ENCODE assay signal across 7 mouse cellular contexts in the genomic region with DNA sequence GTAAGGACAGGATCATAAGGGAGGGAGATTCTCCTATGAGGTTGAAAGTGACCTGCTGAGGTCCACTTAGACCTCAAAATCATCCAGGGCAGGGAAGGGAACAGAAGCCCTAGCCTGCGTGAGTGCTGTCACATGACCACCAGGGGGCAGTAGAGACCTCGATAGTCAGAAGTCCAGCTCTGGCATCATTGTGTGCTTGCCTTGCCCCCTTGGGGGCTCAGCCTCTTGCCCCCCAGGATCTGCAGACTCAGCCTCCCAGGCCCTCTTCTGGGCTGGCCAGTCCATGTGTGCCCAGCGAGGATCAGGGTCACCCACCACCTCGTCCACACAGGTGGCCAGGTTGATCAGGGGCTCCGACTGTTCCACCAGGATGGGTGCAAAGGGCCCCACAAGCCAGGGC. TPM values are rescaled to one million over a fixed set of nuclear protein-coding genes. Genes with fewer than 3 reads are reported as not detected.
DNase-seq lines count a peak whose midpoint lies in the region; TF ChIP-seq lines count a peak whose summit lies in the region.

No protein-coding gene starts in this region.

- H3K4me3 ChIP-seq in C2C12 (ENCODE audit: insufficient read depth, poor library complexity, severe bottlenecking) (no peak overlapping the region), E14TG2a.4 (replicated peaks; ENCODE audit: low read length) (no peak overlapping the region)
- no peak overlapping the region for H3K4me3 ChIP-seq in gastrocnemius, adult 2 months

- peak overlapping the region; percentile 100 for H3K27ac ChIP-seq in gastrocnemius, adult 2 months

- peak; percentile 73 for TF ChIP-seq CTCF in C2C12 (IDR thresholded peaks at IDR 0.05; ENCODE audit: control insufficient read depth, insufficient read depth, insufficient read length)
- TF ChIP-seq CTCF in E14TG2a.4 (conservative IDR thresholded peaks at IDR 0.05; ENCODE audit: low read length) = peak; percentile 85
- TF ChIP-seq CTCF in gastrocnemius, adult 2 months (IDR thresholded peaks at IDR 0.05) = peak; percentile 95; the same call in 1 of the 2 replicates

- H3K36me3 ChIP-seq in C2C12 (ENCODE audit: control insufficient read depth, insufficient read depth) (no peaks in the 10 kb centered on the region), E14TG2a.4 (ENCODE audit: insufficient read depth, low read length) (no peaks in the 10 kb centered on the region)

- peaks cover 37% of the 10 kb centered on the region for H3K4me1 ChIP-seq in E14TG2a.4 (replicated peaks; ENCODE audit: low read depth, low read length)

- H3K27me3 ChIP-seq in C2C12 (ENCODE audit: control insufficient read depth, insufficient read depth, insufficient read length) (peaks cover 5% of the 10 kb centered on the region), E14TG2a.4 (ENCODE audit: insufficient read depth, low read length) (peaks cover 18% of the 10 kb centered on the region)

- no peaks in the 10 kb centered on the region for H3K79me2 ChIP-seq in C2C12 (ENCODE audit: control insufficient read depth, insufficient read depth)

- no peaks in the 10 kb centered on the region for H3K79me3 ChIP-seq in C2C12 (ENCODE audit: low read depth)

- DNase-seq in cerebellum, adult 9-10 months = peak; percentile 81
- peak; percentile 74 for DNase-seq in gastrocnemius, adult 2 months
- DNase-seq in kidney, postnatal 25 days = peak; percentile 72 to 79
- DNase-seq in lung, postnatal 4 days = peak; percentile 47 to 69
- DNase-seq in spleen, postnatal 10 days (ENCODE audit: low spot score in 2 of 2) = peak; percentile 46 to 78

- H3K9me3 ChIP-seq in E14TG2a.4 (ENCODE audit: low read length) = no peaks in the 10 kb centered on the region

- no peak overlapping the region for H3ac ChIP-seq in C2C12 (ENCODE audit: control insufficient read depth, insufficient read length, low read depth)

- intact Hi-C loops in gastrocnemius, adult 2 months (cut with DNase I) = loop anchor here (10.0 kb wide), 1 partner anchor 493 kb away; a partner anchor contains a TSS

TF ChIP-seq in C2C12, 6 proteins besides CTCF, POLR2A, EP300 and RAD21:
- TF ChIP-seq MYOG (IDR thresholded peaks at IDR 0.05; ENCODE audit: control insufficient read depth, extremely low read depth, insufficient read length) = no peak
- no peak for TF ChIP-seq MAX (IDR thresholded peaks at IDR 0.05)
- no peak for TF ChIP-seq FOSL1 (IDR thresholded peaks at IDR 0.05; ENCODE audit: insufficient read depth, low read length, poor library complexity, severe bottlenecking)
- no peak for TF ChIP-seq MYOD1 (IDR thresholded peaks at IDR 0.05; ENCODE audit: control insufficient read depth, insufficient read length, low read depth)
- no peak for TF ChIP-seq CEBPB (IDR thresholded peaks at IDR 0.05; ENCODE audit: low read depth)
- TF ChIP-seq USF1 (IDR thresholded peaks at IDR 0.05; ENCODE audit: low read depth) = peak; percentile 72

RNA-seq across cellular contexts. Expression of a gene that starts 2.3 kb away (rescaled TPM):
- polyA plus RNA-seq in C2C12 (2012; fragmentation: generic; extraction: Trizol) = 3.2 TPM
- total RNA-seq in gastrocnemius, adult 2 months (2021) = 100 to 1,000 TPM; 255 to 281 TPM

RNA-seq across cellular contexts. Expression of a gene that starts 5.5 kb away (rescaled TPM):
- polyA plus RNA-seq in C2C12 (2012; fragmentation: generic; extraction: Trizol) = 0.08 TPM
- 10 to 100 TPM; 22.9 to 55.7 TPM for total RNA-seq in gastrocnemius, adult 2 months (2021)

RNA-seq across cellular contexts. Expression of a gene that starts 9.9 kb away (rescaled TPM):
- 0.02 TPM for polyA plus RNA-seq in C2C12 (2012; fragmentation: generic; extraction: Trizol)
- 10 to 100 TPM; 13.2 to 25.5 TPM for total RNA-seq in gastrocnemius, adult 2 months (2021)

RNA-seq across cellular contexts. Expression of a gene that starts 28.3 kb away (rescaled TPM):
- polyA plus RNA-seq in C2C12 (2012; fragmentation: generic; extraction: Trizol) = 0.81 TPM
- 1 to 10 TPM; 1.9 to 3.2 TPM for total RNA-seq in gastrocnemius, adult 2 months (2021)

RNA-seq across cellular contexts. Expression of a gene that starts 32.4 kb away (rescaled TPM):
- polyA plus RNA-seq in C2C12 (2012; fragmentation: generic; extraction: Trizol) = 64.5 TPM
- total RNA-seq in gastrocnemius, adult 2 months (2021) = 10 to 100 TPM; 23.8 to 26.3 TPM
